Mouse (Mus musculus): Measurements from ENCODE around the gene Pfn1. TPM values are rescaled to one million over a fixed set of nuclear protein-coding genes. Genes with fewer than 3 reads are reported as not detected.

The Pfn1 gene
- polyA plus RNA-seq, 1 experiment from 2014 or later = 1,550 TPM

- no peak for TF ChIP-seq EP300 (optimal IDR thresholded peaks at IDR 0.05)
- Histone ChIP-seq H3K4me3 (ENCODE audit: low read depth, low read length) (no peak overlapping the region), H3K27ac (replicated peaks) (no peak overlapping the region), H3K27me3 (ENCODE audit: control insufficient read depth, insufficient read depth, low read length) (no peaks in the 10 kb centered on the region), H3K9me3 (ENCODE audit: control insufficient read depth, low read length) (no peaks in the 10 kb centered on the region), H3K4me1 (replicated peaks; ENCODE audit: control insufficient read depth, insufficient read depth) (no peaks in the 10 kb centered on the region), H3K9ac (ENCODE audit: low read length) (no peak overlapping the region), H3K36me3 (ENCODE audit: control insufficient read depth, insufficient read depth, low read length) (peaks cover 24% of the 10 kb centered on the region), H3K4me2 (replicated peaks; ENCODE audit: low read depth) (no peak overlapping the region)
- 93% methylated on average over 8 of the region's 8 CpGs for WGBS
- DNase-seq (ENCODE audit: low spot score) (no peak), ATAC-seq (ENCODE audit: low FRiP score, low TSS enrichment) (no peak)
Observed at GRCm38 (mm10) chr11:70679894-70680293, 25.4 kb upstream of the Pfn1 start.

- Histone ChIP-seq H3K36me3 (ENCODE audit: control insufficient read depth, insufficient read depth, low read length) (peaks cover 20% of the 10 kb centered on the region), H3K27me3 (ENCODE audit: control insufficient read depth, insufficient read depth, low read length) (no peaks in the 10 kb centered on the region), H3K4me3 (ENCODE audit: low read depth, low read length) (no peak overlapping the region), H3K27ac (replicated peaks) (no peak overlapping the region), H3K9me3 (ENCODE audit: control insufficient read depth, low read length) (no peaks in the 10 kb centered on the region), H3K4me2 (replicated peaks; ENCODE audit: low read depth) (no peak overlapping the region), H3K9ac (ENCODE audit: low read length) (no peak overlapping the region), H3K4me1 (replicated peaks; ENCODE audit: control insufficient read depth, insufficient read depth) (no peaks in the 10 kb centered on the region)
- TF ChIP-seq CTCF (IDR thresholded peaks at IDR 0.05; ENCODE audit: low read depth) (no peak), EP300 (optimal IDR thresholded peaks at IDR 0.05) (no peak)
- ATAC-seq (ENCODE audit: low FRiP score, low TSS enrichment) = no peak
- DNase-seq (ENCODE audit: low spot score) = no peak
- 94% methylated on average over 8 of the region's 8 CpGs for WGBS
Observed at GRCm38 (mm10) chr11:70679361-70679760, 24.9 kb upstream of the Pfn1 start.

GRCm38 (mm10) chr11:70678576-70678975, 24.1 kb upstream of the Pfn1 start:
- TF ChIP-seq EP300 (optimal IDR thresholded peaks at IDR 0.05) = no peak
- TF ChIP-seq CTCF (IDR thresholded peaks at IDR 0.05; ENCODE audit: low read depth) = no peak
- ATAC-seq (ENCODE audit: low FRiP score, low TSS enrichment) = no peak
- no peak for DNase-seq (ENCODE audit: low spot score)
- Histone ChIP-seq H3K9me3 (ENCODE audit: control insufficient read depth, low read length) (no peaks in the 10 kb centered on the region), H3K36me3 (ENCODE audit: control insufficient read depth, insufficient read depth, low read length) (peaks cover 20% of the 10 kb centered on the region), H3K4me2 (replicated peaks; ENCODE audit: low read depth) (no peak overlapping the region), H3K9ac (ENCODE audit: low read length) (no peak overlapping the region), H3K27me3 (ENCODE audit: control insufficient read depth, insufficient read depth, low read length) (no peaks in the 10 kb centered on the region), H3K4me1 (replicated peaks; ENCODE audit: control insufficient read depth, insufficient read depth) (no peaks in the 10 kb centered on the region), H3K27ac (replicated peaks) (no peak overlapping the region), H3K4me3 (ENCODE audit: low read depth, low read length) (no peak overlapping the region)
- WGBS = 83% methylated on average over 2 of the region's 2 CpGs

- peaks cover 17% of the 10 kb centered on the region for H3K36me3 ChIP-seq (ENCODE audit: control insufficient read depth, insufficient read depth, low read length)
- H3K4me2 ChIP-seq (replicated peaks; ENCODE audit: low read depth) = no peak overlapping the region
- TF ChIP-seq CTCF (IDR thresholded peaks at IDR 0.05; ENCODE audit: low read depth) = no peak
- no peak for TF ChIP-seq EP300 (optimal IDR thresholded peaks at IDR 0.05)
- H3K9me3 ChIP-seq (ENCODE audit: control insufficient read depth, low read length) = no peaks in the 10 kb centered on the region
- WGBS = 69% methylated on average over 9 of the region's 9 CpGs
- no peak overlapping the region for H3K4me3 ChIP-seq (ENCODE audit: low read depth, low read length)
- DNase-seq (ENCODE audit: low spot score) (no peak), ATAC-seq (ENCODE audit: low FRiP score, low TSS enrichment) (no peak)
- H3K27ac ChIP-seq (replicated peaks) = no peak overlapping the region
- no peak overlapping the region for H3K9ac ChIP-seq (ENCODE audit: low read length)
- H3K4me1 ChIP-seq (replicated peaks; ENCODE audit: control insufficient read depth, insufficient read depth) = no peaks in the 10 kb centered on the region
- H3K27me3 ChIP-seq (ENCODE audit: control insufficient read depth, insufficient read depth, low read length) = no peaks in the 10 kb centered on the region
Observed at GRCm38 (mm10) chr11:70678092-70678491, 23.6 kb upstream of the Pfn1 start.

GRCm38 (mm10) chr11:70674501-70674900, 20.1 kb upstream of the Pfn1 start:
- ATAC-seq (ENCODE audit: low FRiP score, low TSS enrichment) (0 out of 2 replicates have a peak, but pooled peaks have one; percentile 11), DNase-seq (ENCODE audit: low spot score) (no peak)
- no peak for TF ChIP-seq CTCF (IDR thresholded peaks at IDR 0.05; ENCODE audit: low read depth)
- Histone ChIP-seq H3K27me3 (ENCODE audit: control insufficient read depth, insufficient read depth, low read length) (no peaks in the 10 kb centered on the region), H3K4me3 (ENCODE audit: low read depth, low read length) (no peak overlapping the region), H3K9ac (ENCODE audit: low read length) (no peak overlapping the region), H3K4me2 (replicated peaks; ENCODE audit: low read depth) (no peak overlapping the region), H3K36me3 (ENCODE audit: control insufficient read depth, insufficient read depth, low read length) (peaks cover 9% of the 10 kb centered on the region), H3K27ac (replicated peaks) (no peak overlapping the region), H3K9me3 (ENCODE audit: control insufficient read depth, low read length) (no peaks in the 10 kb centered on the region), H3K4me1 (replicated peaks; ENCODE audit: control insufficient read depth, insufficient read depth) (no peaks in the 10 kb centered on the region)
- WGBS = 64% methylated on average over 11 of the region's 11 CpGs

- no peak overlapping the region for H3K9ac ChIP-seq (ENCODE audit: low read length)
- H3K4me2 ChIP-seq (replicated peaks; ENCODE audit: low read depth) = no peak overlapping the region
- no peak for ATAC-seq (ENCODE audit: low FRiP score, low TSS enrichment)
- no peak for TF ChIP-seq EP300 (optimal IDR thresholded peaks at IDR 0.05)
- no peak for TF ChIP-seq CTCF (IDR thresholded peaks at IDR 0.05; ENCODE audit: low read depth)
- 85% methylated on average over 6 of the region's 6 CpGs for WGBS
- H3K9me3 ChIP-seq (ENCODE audit: control insufficient read depth, low read length) = no peaks in the 10 kb centered on the region
- H3K4me1 ChIP-seq (replicated peaks; ENCODE audit: control insufficient read depth, insufficient read depth) = no peaks in the 10 kb centered on the region
- no peak for DNase-seq (ENCODE audit: low spot score)
- H3K27ac ChIP-seq (replicated peaks) = no peak overlapping the region
- H3K4me3 ChIP-seq (ENCODE audit: low read depth, low read length) = no peak overlapping the region
- H3K36me3 ChIP-seq (ENCODE audit: control insufficient read depth, insufficient read depth, low read length) = peaks cover 6% of the 10 kb centered on the region
- H3K27me3 ChIP-seq (ENCODE audit: control insufficient read depth, insufficient read depth, low read length) = no peaks in the 10 kb centered on the region
Observed at GRCm38 (mm10) chr11:70674014-70674413, 19.6 kb upstream of the Pfn1 start.
